Mouse (Mus musculus) kidney, embryonic 16.5 days (tissue): ENCODE results near the gene Cflar. TPM values are rescaled to one million over a fixed set of nuclear protein-coding genes. Genes with fewer than 3 reads are reported as not detected.

Experiments
- ATAC-seq: fragments of 200-750 bp; cut with Nextera tagmentation; 2 replicates; pipeline ENCODE4 v1.8.0; 2017; ENCODE audit warnings: moderate TSS enrichment; ENCODE audit not compliant: low FRiP score, low TSS enrichment
- H3K27ac ChIP-seq: fragments of 300-500 bp; sonication (generic); 2 replicates; pipeline ENCODE4 v1.5.1; 2014; ENCODE audit warnings: low read length
- H3K27me3 ChIP-seq: fragments of 300-500 bp; sonication (generic); 2 replicates; pipeline ENCODE4 v1.6.1; 2014; ENCODE audit warnings: low read length, control low read depth, mixed read lengths; ENCODE audit not compliant: insufficient read depth
- H3K36me3 ChIP-seq: fragments of 300-500 bp; sonication (generic); 2 replicates; pipeline ENCODE4 v1.6.1; 2014; ENCODE audit warnings: low read length, control low read depth, mixed read lengths; ENCODE audit not compliant: insufficient read depth
- H3K4me1 ChIP-seq: fragments of 300-500 bp; sonication (generic); 2 replicates; pipeline ENCODE4 v1.6.1; 2014; ENCODE audit warnings: low read length, control low read depth, mixed read lengths; ENCODE audit not compliant: insufficient read depth
- H3K4me2 ChIP-seq: fragments of 300-500 bp; sonication (generic); replicated peaks from 2 replicates; pipeline ENCODE4 v1.6.1; 2014; ENCODE audit warnings: low read depth, low read length
- H3K4me3 ChIP-seq: fragments of 300-500 bp; sonication (generic); 2 replicates; pipeline ENCODE4 v1.5.1; 2014; ENCODE audit warnings: mild to moderate bottlenecking, low read length
- H3K9ac ChIP-seq: fragments of 300-500 bp; sonication (generic); replicated peaks from 2 replicates; pipeline ENCODE4 v1.6.1; 2014; ENCODE audit warnings: low read length
- H3K9me3 ChIP-seq: fragments of 300-500 bp; sonication (generic); 2 replicates; pipeline ENCODE4 v1.6.1; 2016; ENCODE audit warnings: low read length, control low read depth
- WGBS: fragments of 180-500 bp; shearing (Covaris S2); extraction: QIAGEN DNeasy Blood & Tissue Kit; methylation state at CpG from one replicate; pipeline ENCODE4 v1.1.7; 2014; 5-methylcytosine and 5-hydroxymethylcytosine counted together
- polyA plus RNA-seq: library from polyadenylated mRNA; unstranded; fragments of >200 nt; fragmentation: Nextera tagmentation; extraction: Ambion mirVana; gene quantifications from 2 replicates; pipeline ENCODE4 v1.2.1, GENCODE M21; 2015

The Cflar gene
- polyA plus RNA-seq, 1 experiment from 2014 or later: 41.3 TPM

DNA sequence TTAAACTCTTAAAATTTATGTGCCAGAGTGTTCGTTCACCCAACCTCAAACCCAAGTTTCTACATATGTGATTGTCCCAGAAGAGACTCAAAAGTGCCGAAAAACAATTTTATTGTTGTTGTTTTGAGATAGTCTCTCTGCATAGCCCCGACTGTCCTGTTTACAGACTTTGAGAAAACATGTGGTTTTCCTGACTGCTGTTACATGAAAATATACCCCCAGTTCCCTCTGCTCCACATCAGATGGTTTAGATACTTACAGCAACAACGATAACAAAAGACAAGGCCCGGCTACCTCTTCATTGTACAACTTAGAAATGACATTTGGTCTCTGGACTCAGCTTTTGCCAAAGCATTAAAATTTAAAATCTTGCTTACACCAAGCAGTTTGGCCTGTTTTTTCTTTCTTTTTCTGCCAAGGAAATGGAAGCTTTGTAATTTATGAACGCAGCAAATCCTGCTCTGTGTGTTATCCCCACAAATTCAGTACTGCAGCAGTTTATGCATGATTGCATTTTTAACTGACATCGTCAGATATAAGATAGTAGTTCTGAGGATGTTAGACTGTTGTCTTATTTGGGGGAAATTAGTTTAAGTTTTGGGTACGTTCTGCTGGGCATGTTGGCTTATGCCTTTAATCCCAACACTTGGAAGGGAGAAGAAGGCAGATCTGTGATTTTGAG lies 6.4 kb downstream of the Cflar start:
- Histone ChIP-seq H3K9ac (no peak overlapping the region), H3K4me2 (no peak overlapping the region), H3K9me3 (no peaks in the 10 kb centered on the region), H3K27me3 (no peaks in the 10 kb centered on the region), H3K4me1 (peaks cover 24% of the 10 kb centered on the region), H3K27ac (no peak overlapping the region), H3K36me3 (peaks cover 11% of the 10 kb centered on the region), H3K4me3 (no peak overlapping the region)
- 91% methylated on average over 8 of the region's 8 CpGs for WGBS
- no peak for ATAC-seq

GRCm38 (mm10) chr1:58719356-58719945 lies 8.1 kb downstream of the Cflar start:
- WGBS: 72% methylated on average over 7 of the region's 7 CpGs
- Histone ChIP-seq H3K9me3 (no peaks in the 10 kb centered on the region), H3K36me3 (peaks cover 11% of the 10 kb centered on the region), H3K4me3 (no peak overlapping the region), H3K27ac (no peak overlapping the region), H3K4me1 (peaks cover 36% of the 10 kb centered on the region), H3K9ac (no peak overlapping the region), H3K27me3 (no peaks in the 10 kb centered on the region), H3K4me2 (no peak overlapping the region)
- no peak for ATAC-seq

GRCm38 (mm10) chr1:58720090-58720489 lies 8.8 kb downstream of the Cflar start:
- Histone ChIP-seq H3K36me3 (peaks cover 10% of the 10 kb centered on the region), H3K27me3 (no peaks in the 10 kb centered on the region), H3K27ac (no peak overlapping the region), H3K4me1 (peaks cover 30% of the 10 kb centered on the region), H3K9me3 (no peaks in the 10 kb centered on the region), H3K4me3 (no peak overlapping the region), H3K4me2 (no peak overlapping the region), H3K9ac (no peak overlapping the region)
- WGBS: 87% methylated on average over 8 of the region's 8 CpGs
- ATAC-seq: no peak

GRCm38 (mm10) chr1:58720988-58721387 lies 9.7 kb downstream of the Cflar start:
- 68% methylated on average over 4 of the region's 4 CpGs for WGBS
- ATAC-seq: no peak
- peaks cover 22% of the 10 kb centered on the region for H3K4me1 ChIP-seq

GRCm38 (mm10) chr1:58722115-58722938 lies 11.0 kb downstream of the Cflar start:
- H3K27me3 ChIP-seq: no peaks in the 10 kb centered on the region

More at GRCm38 (mm10) chr1:58720988-58721387, 9.7 kb downstream of the Cflar start:
- no peak overlapping the region for H3K27ac ChIP-seq
- H3K4me2 ChIP-seq: no peak overlapping the region
- H3K27me3 ChIP-seq: no peaks in the 10 kb centered on the region
- no peak overlapping the region for H3K9ac ChIP-seq
- H3K36me3 ChIP-seq: peaks cover 9% of the 10 kb centered on the region
- H3K4me3 ChIP-seq: no peak overlapping the region
- no peaks in the 10 kb centered on the region for H3K9me3 ChIP-seq

GRCm38 (mm10) chr1:58723062-58723808 lies 11.9 kb downstream of the Cflar start:
- Histone ChIP-seq H3K9ac (no peak overlapping the region), H3K4me2 (peak overlapping the region; percentile 8; the same call in 1 of the 2 replicates), H3K36me3 (peaks cover 21% of the 10 kb centered on the region), H3K27me3 (no peaks in the 10 kb centered on the region), H3K9me3 (no peaks in the 10 kb centered on the region), H3K27ac (0 out of 2 replicates have a peak overlapping the region, but pooled peaks have one; percentile 23), H3K4me1 (peaks cover 19% of the 10 kb centered on the region), H3K4me3 (no peak overlapping the region)
- no peak for ATAC-seq
- 34% methylated on average over 7 of the region's 7 CpGs for WGBS

More at GRCm38 (mm10) chr1:58722115-58722938, 11.0 kb downstream of the Cflar start:
- H3K4me3 ChIP-seq: no peak overlapping the region
- no peaks in the 10 kb centered on the region for H3K9me3 ChIP-seq
- no peak overlapping the region for H3K27ac ChIP-seq
- H3K9ac ChIP-seq: no peak overlapping the region
- ATAC-seq: no peak
- peaks cover 19% of the 10 kb centered on the region for H3K4me1 ChIP-seq
- peaks cover 17% of the 10 kb centered on the region for H3K36me3 ChIP-seq
- WGBS: 88% methylated on average over 11 of the region's 11 CpGs
- no peak overlapping the region for H3K4me2 ChIP-seq

GRCm38 (mm10) chr1:58723809-58724405 lies 12.6 kb downstream of the Cflar start:
- H3K4me1 ChIP-seq: peaks cover 19% of the 10 kb centered on the region
- H3K27me3 ChIP-seq: no peaks in the 10 kb centered on the region
- H3K27ac ChIP-seq: peak overlapping the region; percentile 23; the same call in 1 of the 2 replicates
- 29% methylated on average over 7 of the region's 7 CpGs for WGBS
- H3K4me2 ChIP-seq: peak overlapping the region; percentile 26; the same call in 1 of the 2 replicates
- no peak overlapping the region for H3K4me3 ChIP-seq
- H3K36me3 ChIP-seq: peaks cover 28% of the 10 kb centered on the region
- no peaks in the 10 kb centered on the region for H3K9me3 ChIP-seq
- peak; percentile 33; the same call in 1 of the 2 replicates for ATAC-seq
- no peak overlapping the region for H3K9ac ChIP-seq

GRCm38 (mm10) chr1:58724533-58724932 lies 13.2 kb downstream of the Cflar start:
- Histone ChIP-seq H3K27me3 (no peaks in the 10 kb centered on the region), H3K9me3 (no peaks in the 10 kb centered on the region), H3K27ac (no peak overlapping the region), H3K36me3 (peaks cover 34% of the 10 kb centered on the region), H3K4me3 (no peak overlapping the region), H3K4me1 (peaks cover 19% of the 10 kb centered on the region), H3K4me2 (no peak overlapping the region), H3K9ac (no peak overlapping the region)
- ATAC-seq: no peak
- 49% methylated on average over 6 of the region's 9 CpGs for WGBS

GRCm38 (mm10) chr1:58725095-58725494 lies 13.8 kb downstream of the Cflar start:
- H3K9me3 ChIP-seq: no peaks in the 10 kb centered on the region
- no peak overlapping the region for H3K4me3 ChIP-seq
- H3K27me3 ChIP-seq: no peaks in the 10 kb centered on the region
- H3K27ac ChIP-seq: no peak overlapping the region
- H3K4me2 ChIP-seq: no peak overlapping the region
- H3K36me3 ChIP-seq: peaks cover 38% of the 10 kb centered on the region
- H3K9ac ChIP-seq: no peak overlapping the region
- no peak for ATAC-seq
- H3K4me1 ChIP-seq: peaks cover 19% of the 10 kb centered on the region
